Mouse (Mus musculus) liver, adult (tissue): ENCODE results near the gene Cpvl.

Experiments
- GATA4 ChIP-seq: IDR thresholded peaks from 2 replicates; pipeline ENCODE4 v1.6.1; 2014; ENCODE audit warnings: mild to moderate bottlenecking, low read length; ENCODE audit not compliant: insufficient replicate concordance

Gene Cpvl

GRCm38 (mm10) chr6:53893731-53894130, 84.7 kb downstream of the Cpvl start:
- no peak for TF ChIP-seq GATA4

- no peak for TF ChIP-seq GATA4
Measured at GRCm38 (mm10) chr6:53891109-53891508, 87.4 kb downstream of the Cpvl start.

GRCm38 (mm10) chr6:53884931-53885330, 93.5 kb downstream of the Cpvl start:
- no peak for TF ChIP-seq GATA4

GRCm38 (mm10) chr6:53884496-53884895, 94.0 kb downstream of the Cpvl start:
- no peak for TF ChIP-seq GATA4

- no peak for TF ChIP-seq GATA4
Measured at GRCm38 (mm10) chr6:53883405-53883804, 95.1 kb downstream of the Cpvl start.

- no peak for TF ChIP-seq GATA4
Measured at GRCm38 (mm10) chr6:53881623-53882022, 96.8 kb downstream of the Cpvl start.

GRCm38 (mm10) chr6:53881235-53881606, 97.2 kb downstream of the Cpvl start:
- TF ChIP-seq GATA4: no peak

- TF ChIP-seq GATA4: no peak
Measured at GRCm38 (mm10) chr6:53880530-53881234, 97.8 kb downstream of the Cpvl start.

- no peak for TF ChIP-seq GATA4
Measured at GRCm38 (mm10) chr6:53879567-53879966, 98.9 kb downstream of the Cpvl start.

- TF ChIP-seq GATA4: no peak
Measured at GRCm38 (mm10) chr6:53874881-53875429, 103.5 kb downstream of the Cpvl start.

GRCm38 (mm10) chr6:53871903-53872302, 106.6 kb downstream of the Cpvl start:
- no peak for TF ChIP-seq GATA4

GRCm38 (mm10) chr6:53863011-53863410, 115.5 kb downstream of the Cpvl start:
- TF ChIP-seq GATA4: no peak

GRCm38 (mm10) chr6:53859106-53859505, 119.4 kb downstream of the Cpvl start:
- TF ChIP-seq GATA4: no peak

- TF ChIP-seq GATA4: no peak
Measured at GRCm38 (mm10) chr6:53857822-53858221, 120.6 kb downstream of the Cpvl start.

GRCm38 (mm10) chr6:53856775-53857174, 121.7 kb downstream of the Cpvl start:
- no peak for TF ChIP-seq GATA4

- TF ChIP-seq GATA4: no peak
Measured at GRCm38 (mm10) chr6:53854971-53855856, 123.3 kb downstream of the Cpvl start.
